Mouse (Mus musculus): ENCODE results near the gene Tfap2e. TPM values are rescaled to one million over a fixed set of nuclear protein-coding genes. Genes with fewer than 3 reads are reported as not detected.

The Tfap2e gene
- polyA plus RNA-seq, 1 experiment from 2014 or later: not detected

DNA sequence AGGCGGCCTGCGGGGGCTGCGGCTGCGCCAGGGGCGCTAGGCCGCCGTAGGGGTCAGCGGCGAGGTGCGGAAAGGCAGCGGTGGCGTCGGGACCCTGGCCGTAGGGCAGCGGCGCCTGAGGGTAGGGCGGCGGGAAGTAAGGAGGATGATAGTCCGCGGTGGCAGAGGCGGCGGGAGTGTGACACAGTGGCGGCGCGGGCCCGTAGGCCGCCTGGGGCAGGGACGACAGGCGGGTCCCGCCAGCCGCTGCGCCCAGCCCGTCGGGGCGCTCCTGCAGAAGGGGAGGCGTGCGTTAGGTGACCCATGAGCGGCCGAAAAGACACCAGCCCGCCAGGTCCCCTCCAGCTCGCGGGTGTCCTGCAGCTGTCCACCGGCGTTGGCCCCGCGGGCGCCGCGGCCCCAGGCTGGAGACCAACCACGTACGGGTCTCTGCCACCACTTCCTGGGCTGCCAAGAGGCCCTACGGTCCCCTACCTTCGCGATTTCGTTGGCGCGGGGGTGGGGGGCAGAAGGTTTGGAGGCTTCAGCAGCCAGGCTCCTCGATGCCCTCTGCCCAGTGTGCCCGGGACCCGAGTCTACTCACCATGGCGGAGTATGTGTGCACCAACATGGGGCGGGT lies 549 bp downstream of the Tfap2e start:
- H3K9ac ChIP-seq: no peak overlapping the region
- peak overlapping the region; percentile 57 for H3K4me2 ChIP-seq
- no peaks in the 10 kb centered on the region for H3K9me3 ChIP-seq (replicated peaks)
- WGBS: 2% methylated on average over 47 of the region's 62 CpGs
- H3K27me3 ChIP-seq: peaks cover 96% of the 10 kb centered on the region
- H3K4me1 ChIP-seq: peaks cover 32% of the 10 kb centered on the region
- ATAC-seq (replicated peaks; ENCODE audit: low FRiP score): peak; percentile 31; the same call in 1 of the 2 replicates
- H3K36me3 ChIP-seq: no peaks in the 10 kb centered on the region
- no peak overlapping the region for H3K27ac ChIP-seq
- H3K4me3 ChIP-seq (replicated peaks): peak overlapping the region; percentile 34

GRCm38 (mm10) chr4:126734700-126735381 lies 1.2 kb downstream of the Tfap2e start:
- H3K4me1 ChIP-seq: peaks cover 32% of the 10 kb centered on the region
- H3K9ac ChIP-seq: no peak overlapping the region
- peaks cover 100% of the 10 kb centered on the region for H3K27me3 ChIP-seq
- peak overlapping the region; percentile 34 for H3K4me3 ChIP-seq (replicated peaks)
- no peak for ATAC-seq (replicated peaks; ENCODE audit: low FRiP score)
- peak overlapping the region; percentile 57 for H3K4me2 ChIP-seq
- H3K36me3 ChIP-seq: no peaks in the 10 kb centered on the region
- no peaks in the 10 kb centered on the region for H3K9me3 ChIP-seq (replicated peaks)
- 2% methylated on average over 51 of the region's 51 CpGs for WGBS
- no peak overlapping the region for H3K27ac ChIP-seq

GRCm38 (mm10) chr4:126734001-126734603 lies 1.9 kb downstream of the Tfap2e start:
- peaks cover 32% of the 10 kb centered on the region for H3K4me1 ChIP-seq
- H3K4me2 ChIP-seq: no peak overlapping the region
- no peaks in the 10 kb centered on the region for H3K9me3 ChIP-seq (replicated peaks)
- peaks cover 100% of the 10 kb centered on the region for H3K27me3 ChIP-seq
- H3K4me3 ChIP-seq (replicated peaks): 0 out of 2 replicates have a peak overlapping the region, but pooled peaks have one; percentile 3
- H3K27ac ChIP-seq: no peak overlapping the region
- H3K36me3 ChIP-seq: no peaks in the 10 kb centered on the region
- no peak overlapping the region for H3K9ac ChIP-seq
- no peak for ATAC-seq (replicated peaks; ENCODE audit: low FRiP score)
- 2% methylated on average over 16 of the region's 16 CpGs for WGBS

DNA sequence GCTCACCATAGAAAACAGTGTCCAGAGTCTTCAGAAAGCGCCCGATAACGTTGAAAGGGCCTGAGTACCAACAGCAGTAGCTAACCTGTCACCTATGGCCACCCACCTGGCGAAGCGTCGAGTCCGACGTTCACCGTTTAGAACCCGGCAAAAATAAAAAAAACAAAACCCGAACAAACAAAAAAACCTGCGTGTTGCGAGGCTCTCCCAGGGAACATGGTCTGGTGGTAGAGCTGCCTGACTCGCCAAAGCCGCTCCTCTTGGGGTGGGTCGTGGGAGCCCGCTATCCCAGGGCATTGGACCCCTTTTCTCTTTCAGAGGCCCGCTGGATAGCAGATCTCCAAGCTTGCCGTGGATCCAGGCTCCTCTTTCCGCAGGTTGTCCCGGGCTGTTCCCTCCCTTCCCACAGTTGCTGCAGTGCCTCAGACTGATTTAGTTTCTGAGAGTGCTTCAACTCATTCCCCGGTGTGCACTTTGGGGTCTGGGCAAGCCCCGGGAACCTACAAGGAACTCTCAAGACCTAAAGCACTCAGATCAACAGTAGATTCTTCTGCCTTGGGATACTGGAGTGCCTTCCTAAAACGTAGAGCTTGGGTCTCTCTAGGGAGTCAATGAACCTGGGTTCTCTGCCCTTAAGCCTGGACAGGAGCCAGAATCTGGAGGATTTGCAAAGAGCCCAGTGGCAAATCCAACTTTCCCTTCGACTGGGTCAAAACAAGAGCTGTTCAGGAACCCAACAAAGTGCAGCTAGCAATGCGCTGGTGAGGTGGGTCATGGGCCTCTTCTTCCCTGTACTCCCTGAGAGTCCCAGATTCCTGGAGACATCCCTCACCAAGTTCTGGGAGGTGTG lies 3.3 kb downstream of the Tfap2e start:
- WGBS: 5% methylated on average over 26 of the region's 26 CpGs
- Histone ChIP-seq H3K4me3 (replicated peaks) (peak overlapping the region; percentile 14; the same call in 1 of the 2 replicates), H3K9ac (no peak overlapping the region), H3K27me3 (peaks cover 92% of the 10 kb centered on the region), H3K4me1 (peaks cover 32% of the 10 kb centered on the region), H3K9me3 (replicated peaks) (no peaks in the 10 kb centered on the region), H3K27ac (no peak overlapping the region), H3K4me2 (peak overlapping the region; percentile 35), H3K36me3 (no peaks in the 10 kb centered on the region)
- ATAC-seq (replicated peaks; ENCODE audit: low FRiP score): no peak

- H3K9ac ChIP-seq: no peak overlapping the region
- no peak for ATAC-seq (replicated peaks; ENCODE audit: low FRiP score)
- no peak overlapping the region for H3K27ac ChIP-seq
- H3K4me3 ChIP-seq (replicated peaks): peak overlapping the region; percentile 14; the same call in 1 of the 2 replicates
- WGBS: 1% methylated on average over 18 of the region's 18 CpGs
- peak overlapping the region; percentile 35 for H3K4me2 ChIP-seq
- no peaks in the 10 kb centered on the region for H3K9me3 ChIP-seq (replicated peaks)
- no peaks in the 10 kb centered on the region for H3K36me3 ChIP-seq
- peaks cover 85% of the 10 kb centered on the region for H3K27me3 ChIP-seq
- H3K4me1 ChIP-seq: peaks cover 32% of the 10 kb centered on the region
These were observed 3.9 kb downstream of the Tfap2e start for GRCm38 (mm10) chr4:126732111-126732510.

- Histone ChIP-seq H3K27ac (no peak overlapping the region), H3K27me3 (no peaks in the 10 kb centered on the region), H3K4me3 (replicated peaks) (no peak overlapping the region), H3K4me2 (no peak overlapping the region), H3K36me3 (peaks cover 83% of the 10 kb centered on the region), H3K4me1 (no peaks in the 10 kb centered on the region), H3K9me3 (replicated peaks) (no peaks in the 10 kb centered on the region), H3K9ac (no peak overlapping the region)
- 82% methylated on average over 5 of the region's 5 CpGs for WGBS
- ATAC-seq (replicated peaks; ENCODE audit: low FRiP score): no peak
These were observed 28.6 kb downstream of the Tfap2e start for GRCm38 (mm10) chr4:126707439-126707826.

- Histone ChIP-seq H3K9ac (no peak overlapping the region), H3K9me3 (replicated peaks) (no peaks in the 10 kb centered on the region), H3K27me3 (no peaks in the 10 kb centered on the region), H3K36me3 (peaks cover 83% of the 10 kb centered on the region), H3K4me2 (no peak overlapping the region), H3K4me3 (replicated peaks) (no peak overlapping the region), H3K4me1 (no peaks in the 10 kb centered on the region), H3K27ac (no peak overlapping the region)
- no peak for ATAC-seq (replicated peaks; ENCODE audit: low FRiP score)
- WGBS: 79% methylated on average over 12 of the region's 12 CpGs
These were observed 29.2 kb downstream of the Tfap2e start for GRCm38 (mm10) chr4:126706630-126707438.

DNA sequence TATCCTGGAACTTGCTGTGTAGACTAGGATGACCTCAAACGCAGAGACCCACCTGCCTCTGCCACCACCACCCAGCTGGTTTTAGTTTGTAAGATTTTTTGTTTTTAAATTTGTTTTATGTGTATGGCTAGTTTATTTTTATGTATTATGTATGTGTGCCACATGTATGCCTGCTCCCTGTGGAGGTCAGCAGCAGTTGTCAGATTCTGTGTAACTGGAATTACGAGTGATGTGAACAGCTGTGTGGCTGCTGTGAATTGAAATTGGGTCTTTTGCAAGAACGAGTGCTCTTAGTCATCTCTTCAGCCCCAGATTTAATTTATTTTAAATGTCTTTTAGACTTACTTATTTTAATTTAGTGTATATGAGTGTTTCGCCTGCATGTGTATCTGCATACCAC lies 39.1 kb downstream of the Tfap2e start:
- no peak for ATAC-seq (replicated peaks; ENCODE audit: low FRiP score)
- no peak overlapping the region for H3K4me2 ChIP-seq
- H3K27ac ChIP-seq: no peak overlapping the region
- H3K9ac ChIP-seq: no peak overlapping the region
- no peak overlapping the region for H3K4me3 ChIP-seq (replicated peaks)
- H3K27me3 ChIP-seq: no peaks in the 10 kb centered on the region
- WGBS: 88% methylated on average over 4 of the region's 4 CpGs
- H3K9me3 ChIP-seq (replicated peaks): no peaks in the 10 kb centered on the region
- peaks cover 75% of the 10 kb centered on the region for H3K36me3 ChIP-seq
- no peaks in the 10 kb centered on the region for H3K4me1 ChIP-seq

DNA sequence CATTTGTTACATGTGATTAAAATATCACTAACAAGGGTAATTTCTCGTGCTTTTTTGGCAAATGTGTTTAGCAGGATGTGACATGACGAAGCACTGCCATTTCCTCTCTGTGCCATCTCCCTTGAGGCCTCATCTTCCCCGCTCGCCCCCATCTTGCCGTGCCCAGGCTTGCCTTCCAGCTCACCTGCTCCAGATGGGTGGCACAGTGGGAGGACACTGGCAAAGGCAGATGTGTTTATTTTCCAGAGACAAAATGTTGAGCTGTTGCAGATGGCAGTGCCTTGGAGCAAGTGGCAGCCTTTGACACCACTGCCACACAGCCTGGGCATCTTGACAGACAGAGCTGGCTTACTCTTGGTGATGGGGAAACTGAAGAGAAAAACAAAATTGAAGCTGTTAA lies 43.0 kb downstream of the Tfap2e start:
- H3K4me1 ChIP-seq: no peaks in the 10 kb centered on the region
- no peak overlapping the region for H3K9ac ChIP-seq
- H3K9me3 ChIP-seq (replicated peaks): no peaks in the 10 kb centered on the region
- peaks cover 71% of the 10 kb centered on the region for H3K36me3 ChIP-seq
- no peaks in the 10 kb centered on the region for H3K27me3 ChIP-seq
- no peak overlapping the region for H3K4me2 ChIP-seq
- no peak for ATAC-seq (replicated peaks; ENCODE audit: low FRiP score)
- no peak overlapping the region for H3K4me3 ChIP-seq (replicated peaks)
- WGBS: 85% methylated on average over 5 of the region's 5 CpGs
- H3K27ac ChIP-seq: no peak overlapping the region

GRCm38 (mm10) chr4:126689457-126689856 lies 46.6 kb downstream of the Tfap2e start:
- no peaks in the 10 kb centered on the region for H3K4me1 ChIP-seq
- H3K36me3 ChIP-seq: peaks cover 81% of the 10 kb centered on the region
- no peak for ATAC-seq (replicated peaks; ENCODE audit: low FRiP score)
- H3K9ac ChIP-seq: no peak overlapping the region
- no peaks in the 10 kb centered on the region for H3K27me3 ChIP-seq
- no peaks in the 10 kb centered on the region for H3K9me3 ChIP-seq (replicated peaks)
- no peak overlapping the region for H3K27ac ChIP-seq
- 96% methylated on average over 2 of the region's 2 CpGs for WGBS
- H3K4me2 ChIP-seq: no peak overlapping the region
- H3K4me3 ChIP-seq (replicated peaks): no peak overlapping the region

GRCm38 (mm10) chr4:126683084-126683483 lies 53.0 kb downstream of the Tfap2e start:
- H3K27me3 ChIP-seq: no peaks in the 10 kb centered on the region
- ATAC-seq (replicated peaks; ENCODE audit: low FRiP score): no peak
- H3K4me2 ChIP-seq: no peak overlapping the region
- no peak overlapping the region for H3K27ac ChIP-seq
- no peak overlapping the region for H3K9ac ChIP-seq
- whole genome bisulfite sequencing: 78% methylated on average over 3 of the region's 3 CpGs
- peaks cover 45% of the 10 kb centered on the region for H3K36me3 ChIP-seq
- no peak overlapping the region for H3K4me3 ChIP-seq (replicated peaks)
- H3K4me1 ChIP-seq: peaks cover 10% of the 10 kb centered on the region
- H3K9me3 ChIP-seq (replicated peaks): no peaks in the 10 kb centered on the region

All from kidney, embryonic 15.5 days (tissue).